Mouse (Mus musculus) adrenal gland, adult (tissue): ENCODE results near the gene Fez2.
A peak's percentile ranks its signal among the peaks of the same experiment; 100 is the strongest.

Source experiments
- DNase-seq, 2 experiments: peaks; one replicate each; pipeline ENCODE4 v3.0.0; 2022 to 2023; ENCODE audit warnings: low spot score in 1 of 2; ENCODE audit not compliant: inconsistent age in 2 of 2

Gene Fez2

DNA sequence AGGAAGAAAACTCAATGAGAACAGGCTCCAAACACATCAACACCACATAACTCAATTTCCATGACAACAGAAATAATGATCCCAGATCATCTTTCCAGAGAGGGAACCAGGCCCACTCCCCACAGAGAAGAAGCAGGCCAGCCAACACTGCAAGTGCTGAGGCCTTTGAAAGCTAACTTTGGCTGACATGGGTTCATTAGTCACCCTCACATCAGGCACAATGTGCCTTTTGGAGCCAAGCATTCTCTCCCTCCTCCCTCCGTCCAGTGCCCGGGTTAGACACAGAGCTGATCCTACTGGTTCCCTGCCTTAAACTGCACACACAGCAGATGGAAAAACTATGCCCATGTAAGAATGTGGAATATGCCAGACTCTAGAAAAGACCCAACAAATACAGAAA, 8.1 kb downstream of the Fez2 start:
- DNase-seq, result peak in 1 of 2 experiments; percentile 24

DNA sequence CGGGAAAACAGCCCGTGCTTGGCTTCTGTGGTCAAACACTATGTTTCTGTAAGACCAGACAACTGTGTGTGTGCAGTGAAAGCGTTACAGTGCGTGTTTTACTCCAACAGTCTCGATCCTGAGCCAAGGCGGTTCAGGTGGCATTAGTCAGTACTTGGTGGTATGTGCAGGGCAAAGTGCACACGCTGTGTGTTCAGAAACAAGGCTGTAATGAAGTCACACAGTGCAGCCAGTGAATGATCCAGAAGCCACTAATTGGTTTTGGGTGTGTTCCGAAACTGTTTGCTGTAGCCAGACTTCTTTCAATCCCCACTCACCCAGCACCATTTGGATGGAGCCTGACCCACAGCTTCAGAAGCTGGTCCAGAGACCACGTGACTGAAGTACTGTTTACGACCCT, 9.6 kb downstream of the Fez2 start:
- DNase-seq, result no peak

DNA sequence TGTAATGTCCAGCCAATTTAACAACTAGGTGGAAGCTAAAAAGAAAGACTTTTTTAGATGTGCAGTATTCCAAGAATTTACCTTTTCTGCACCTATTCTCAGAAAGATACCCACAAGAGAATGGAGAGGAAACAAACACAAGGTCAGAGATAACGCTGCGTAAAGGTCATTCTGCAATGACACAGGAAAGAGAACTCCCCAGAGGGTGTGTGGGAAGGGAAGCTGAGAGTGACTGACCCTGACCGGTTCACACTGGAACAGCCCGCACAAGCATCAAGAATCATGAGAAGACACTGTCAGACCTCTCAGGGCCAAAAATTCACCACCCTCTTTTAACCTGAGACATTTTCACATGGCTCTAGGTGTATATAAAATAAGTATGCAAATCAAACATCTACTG, 10.4 kb downstream of the Fez2 start:
- peak; percentile 49 to 86 for DNase-seq

DNA sequence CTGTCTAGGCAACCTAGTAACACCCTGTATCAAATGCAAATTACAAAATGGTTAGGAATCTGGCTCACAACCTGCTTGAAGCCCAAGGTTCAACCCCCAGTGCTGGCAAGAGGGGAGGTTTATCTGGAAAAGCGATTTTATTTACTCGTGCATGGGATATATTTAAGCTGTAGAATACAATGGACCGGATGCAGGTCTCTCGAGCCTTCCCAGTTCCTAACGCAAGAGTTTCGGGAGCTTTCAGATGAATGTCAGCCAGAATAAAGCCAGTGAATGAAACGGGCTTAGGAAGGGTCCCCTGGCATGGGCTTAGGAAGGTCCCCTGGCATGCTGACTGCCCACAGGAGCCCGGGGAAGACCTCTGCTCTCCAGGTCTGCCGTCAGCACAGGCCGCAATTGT, 11.1 kb downstream of the Fez2 start:
- DNase-seq, result no peak

DNA sequence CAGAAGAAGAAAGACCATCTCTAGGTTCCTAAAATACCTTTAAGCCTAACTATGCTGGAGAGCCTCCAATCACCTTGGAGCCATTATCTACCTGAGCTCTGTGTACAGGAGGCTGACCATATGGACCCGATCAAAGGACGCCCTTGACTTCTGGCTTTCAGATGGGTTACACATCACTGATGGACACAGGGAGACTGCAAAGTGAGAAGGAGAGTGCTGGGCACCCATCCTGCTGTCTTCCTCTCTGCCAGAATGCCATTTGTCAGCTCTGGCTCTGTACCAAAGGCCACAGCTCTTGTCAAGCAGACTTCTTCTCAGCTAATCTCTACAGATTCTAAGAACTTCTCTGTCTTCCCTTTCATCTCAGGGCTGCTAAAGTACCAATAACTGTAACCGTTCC, 12.6 kb downstream of the Fez2 start:
- DNase-seq, result peak in 1 of 2 experiments; percentile 79

DNA sequence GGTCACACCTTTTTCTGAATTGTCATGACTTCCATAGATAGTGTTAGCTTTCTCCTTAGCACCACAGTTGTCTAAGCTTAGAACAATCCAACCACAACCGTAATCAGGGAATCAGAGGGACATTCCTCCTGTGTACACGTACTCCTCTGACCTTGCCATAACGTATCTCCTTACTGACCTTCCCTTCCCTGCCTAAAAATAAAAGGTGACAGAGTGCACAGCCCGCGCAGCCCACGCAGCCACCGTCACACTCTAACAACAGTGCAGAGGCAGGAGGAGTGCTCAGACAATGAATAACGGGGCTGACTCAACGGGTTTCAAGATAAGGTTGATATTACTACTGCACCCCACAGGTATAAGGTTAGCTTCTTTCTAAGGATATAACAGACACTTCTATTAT, 14.1 kb downstream of the Fez2 start:
- no peak for DNase-seq

DNA sequence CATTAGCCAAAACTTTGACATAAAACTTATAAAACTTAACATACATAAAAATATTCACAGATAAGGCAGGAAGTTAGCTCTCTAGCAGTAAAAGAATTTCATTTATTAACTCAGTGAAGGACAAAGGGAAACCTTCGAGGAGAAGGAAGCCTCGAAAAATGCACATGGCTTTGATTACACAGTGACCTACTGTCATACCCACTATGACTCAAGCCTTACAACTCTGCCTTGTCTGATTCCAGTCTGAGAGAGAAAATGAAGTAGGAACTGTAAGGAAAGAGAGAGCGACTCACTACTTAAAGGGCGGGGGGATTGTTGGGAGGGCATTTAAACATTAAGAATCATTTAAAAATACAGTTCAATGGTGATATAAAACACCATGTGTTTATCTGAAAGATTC, 14.7 kb downstream of the Fez2 start:
- no peak for DNase-seq

DNA sequence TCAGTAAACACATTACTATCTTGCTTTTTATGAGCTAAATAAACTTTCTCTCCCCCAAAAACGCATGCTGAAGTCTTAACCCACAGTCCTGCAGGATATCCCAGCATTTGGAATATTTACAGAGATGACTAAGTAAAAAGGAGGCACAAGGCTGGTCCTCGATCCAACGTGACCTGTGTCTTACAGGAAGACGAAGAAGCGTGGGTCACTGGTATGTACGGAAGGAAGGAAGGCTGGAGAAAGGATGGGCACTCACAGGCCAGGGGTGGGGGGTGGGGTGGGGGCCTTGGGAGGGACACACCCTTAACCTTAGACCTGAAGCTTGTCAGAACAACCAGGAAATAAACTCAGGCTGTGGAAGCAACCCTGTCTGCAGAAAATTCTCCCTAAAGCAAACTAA, 15.8 kb downstream of the Fez2 start:
- DNase-seq, result no peak

DNA sequence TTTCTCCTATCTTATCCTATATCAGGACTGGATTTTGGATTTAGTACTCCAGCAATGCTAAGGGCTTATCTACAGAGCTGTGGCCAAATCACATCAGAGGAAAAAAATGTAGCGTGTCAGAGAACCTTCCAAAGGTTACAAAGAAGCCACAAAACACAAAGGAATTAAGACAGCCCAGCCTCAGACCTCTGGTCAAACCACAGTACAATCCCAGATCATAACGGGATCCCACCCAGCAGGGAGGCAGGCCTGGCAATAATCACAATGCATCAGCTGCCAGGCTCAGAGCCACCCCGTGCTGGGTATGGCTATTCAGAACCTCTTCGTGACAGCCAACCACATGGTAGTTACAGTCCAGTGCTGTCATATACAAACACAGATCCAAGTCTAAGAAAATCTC, 16.2 kb downstream of the Fez2 start:
- no peak for DNase-seq

DNA sequence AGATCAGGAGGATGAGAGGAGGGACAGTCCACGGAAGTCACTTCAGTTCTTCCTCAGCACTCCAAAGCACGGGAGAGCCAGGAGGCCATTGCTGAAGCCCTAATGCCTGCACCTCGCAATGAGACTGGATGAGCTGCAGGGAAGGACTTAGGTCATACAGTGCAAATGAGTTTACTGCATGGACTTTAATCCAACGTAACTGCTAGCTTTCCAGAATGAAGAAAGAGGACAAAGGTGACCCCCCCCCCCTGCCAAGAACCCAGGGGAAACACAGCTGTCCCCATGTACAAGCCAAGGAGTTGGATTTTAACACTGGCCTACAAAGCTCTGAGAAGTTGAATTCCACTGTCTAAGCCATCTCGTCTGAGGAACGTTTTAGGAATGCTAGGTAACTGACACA, 16.6 kb downstream of the Fez2 start:
- no peak for DNase-seq

DNA sequence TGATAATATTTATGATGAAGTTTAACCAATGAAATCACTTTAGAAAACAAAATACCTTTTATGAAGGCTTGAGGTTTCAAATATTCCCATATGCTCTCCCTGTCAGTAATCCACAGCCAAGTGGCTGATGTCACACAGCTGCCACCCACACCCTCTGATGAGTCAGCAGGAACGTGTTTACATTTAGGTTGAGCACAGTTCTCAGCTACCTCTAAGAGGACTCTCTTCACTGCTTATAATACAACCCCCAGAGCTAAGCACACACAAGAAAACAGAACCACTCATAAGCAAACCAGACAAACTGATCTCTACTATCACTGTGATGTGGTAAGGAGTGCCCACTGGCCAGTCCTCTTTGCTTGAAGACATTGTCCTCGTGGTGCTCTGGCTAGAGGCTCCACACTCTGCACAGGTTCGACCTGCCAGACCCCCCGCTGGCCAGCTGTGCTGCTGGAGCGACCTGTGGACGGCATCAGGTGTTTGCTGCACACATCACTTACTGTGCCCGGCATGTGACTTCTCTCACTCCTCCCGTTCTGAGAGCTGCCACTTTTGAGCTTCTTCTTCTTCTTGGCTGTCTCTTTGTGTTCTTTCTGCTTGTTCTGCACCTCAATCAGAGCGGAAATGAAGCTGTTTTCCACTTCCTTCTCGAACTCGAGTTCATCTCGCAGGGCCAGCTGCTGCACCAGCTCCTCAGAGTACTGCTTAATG, 17.7 kb downstream of the Fez2 start:
- DNase-seq, result no peak

DNA sequence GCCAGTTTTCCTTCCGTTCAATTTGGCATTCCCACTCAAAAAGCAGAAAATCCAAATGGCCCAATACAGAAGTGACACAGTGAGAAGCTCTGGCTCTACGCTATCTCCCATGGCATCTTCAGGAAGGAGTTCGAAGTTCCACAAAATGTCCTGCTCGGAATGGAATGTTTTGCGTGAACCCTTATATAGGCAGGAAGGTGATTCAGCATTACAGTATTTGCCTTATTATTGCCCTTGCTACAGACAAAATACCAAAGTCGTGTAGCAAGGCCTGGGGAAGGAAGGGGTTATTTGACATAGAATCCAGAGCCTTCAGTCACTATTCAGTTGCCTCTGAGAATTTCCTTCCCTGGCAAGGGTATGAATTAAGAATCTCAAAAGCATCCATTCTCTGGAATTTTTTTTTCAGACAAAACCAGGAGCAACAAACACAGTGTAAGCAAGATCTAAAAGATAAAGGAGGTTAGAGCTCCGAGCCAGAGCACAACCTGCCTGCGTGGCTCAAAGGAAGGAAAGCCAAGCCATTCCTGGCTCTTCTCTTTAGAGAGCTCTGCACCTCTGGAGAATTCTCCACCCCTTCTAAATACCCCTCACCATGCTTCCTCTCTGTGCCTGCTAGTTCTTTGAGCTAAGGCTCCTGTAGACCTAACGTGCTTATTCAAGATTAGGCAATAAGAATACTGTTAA, 25.4 kb downstream of the Fez2 start:
- DNase-seq, result no peak

DNA sequence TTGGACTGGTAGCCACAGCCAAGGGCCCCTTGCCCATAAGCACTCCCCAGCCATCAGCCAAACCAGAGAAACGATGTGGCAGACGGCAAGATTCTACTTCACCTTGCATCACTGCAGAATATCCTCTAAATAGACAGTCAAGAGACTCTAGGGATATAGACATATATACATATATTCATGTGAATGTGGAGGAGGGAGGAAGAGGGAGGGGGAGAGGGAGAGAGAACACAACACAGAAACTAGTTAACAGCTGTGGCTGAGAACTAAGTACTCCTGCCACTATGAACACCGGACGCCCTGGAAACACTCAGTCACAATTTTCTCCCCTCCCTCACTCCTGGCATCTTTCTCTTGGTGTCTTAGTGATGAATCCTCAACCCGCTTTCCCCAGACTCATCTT, 28.4 kb downstream of the Fez2 start:
- no peak for DNase-seq

DNA sequence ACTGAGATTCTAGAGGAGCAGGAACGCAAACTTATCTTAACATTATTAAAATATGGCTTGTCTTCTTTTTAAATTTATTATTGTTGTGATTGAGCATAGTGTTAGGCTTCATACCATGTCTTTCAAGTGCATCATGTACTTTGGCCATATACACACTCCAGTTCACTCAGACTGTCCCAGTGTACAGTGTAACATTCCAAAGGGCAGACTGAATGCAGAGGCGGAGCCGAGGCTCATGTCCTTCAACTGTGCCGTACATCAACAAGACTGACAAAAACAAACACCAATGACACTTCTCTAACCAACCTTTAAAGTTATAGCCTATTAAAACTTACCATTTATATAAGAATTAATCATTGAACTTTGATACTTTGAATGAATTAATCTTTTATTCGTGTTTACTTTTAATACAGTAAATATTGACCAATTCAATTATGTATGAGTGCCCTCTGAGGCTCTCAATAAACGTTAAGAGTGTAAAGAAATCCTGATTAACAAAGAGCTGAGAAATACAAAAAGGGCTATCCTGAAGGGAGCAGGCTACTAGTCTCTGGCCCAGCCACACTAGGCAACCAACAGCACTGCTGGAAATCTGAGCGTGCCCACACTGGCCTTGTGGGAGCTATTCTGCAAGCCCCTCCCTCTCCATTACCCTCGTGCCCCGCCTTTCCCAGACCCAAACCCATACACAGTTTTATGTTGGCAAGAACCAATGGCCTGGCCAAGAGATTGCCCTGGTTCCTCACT, 29.7 kb downstream of the Fez2 start:
- DNase-seq, result no peak

DNA sequence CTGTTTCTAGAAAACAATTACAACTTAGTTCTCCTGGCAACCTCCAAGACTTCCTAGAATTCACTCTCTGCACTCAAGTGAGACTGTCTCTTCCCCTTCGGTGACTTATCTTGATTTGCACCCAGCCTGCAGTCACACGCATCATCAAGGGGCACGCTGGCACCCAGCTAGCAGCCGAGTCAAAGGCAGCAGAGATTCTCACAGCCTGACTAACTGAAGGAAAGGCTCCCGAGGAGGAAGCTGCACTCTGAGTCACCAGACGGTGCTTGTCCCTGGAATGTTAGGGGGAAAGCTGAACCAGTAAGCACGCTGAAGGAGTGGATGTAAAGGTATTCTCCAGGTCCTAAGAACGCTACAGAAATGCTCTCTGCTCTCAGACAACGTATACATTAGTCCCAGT, 30.3 kb downstream of the Fez2 start:
- DNase-seq, result peak; percentile 50 to 73

DNA sequence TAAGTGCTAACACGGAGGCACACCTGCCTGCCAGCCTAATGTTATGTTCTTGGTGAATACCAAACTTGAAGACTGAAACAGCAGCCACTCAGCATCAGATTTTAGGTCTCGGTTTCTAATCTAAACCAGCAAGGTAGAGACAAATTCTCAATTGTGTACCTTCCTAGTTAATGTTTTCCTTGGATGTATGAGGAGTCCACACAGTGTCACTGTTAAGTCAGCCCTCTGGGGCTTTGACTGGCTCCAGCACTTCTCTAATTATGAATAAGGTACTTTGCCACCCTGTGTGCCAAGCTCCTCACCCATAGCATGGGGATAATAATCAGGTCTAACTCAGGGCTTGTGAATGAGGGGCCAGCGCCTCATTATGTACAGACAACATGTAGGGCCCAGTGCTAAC, 35.6 kb downstream of the Fez2 start:
- no peak for DNase-seq

DNA sequence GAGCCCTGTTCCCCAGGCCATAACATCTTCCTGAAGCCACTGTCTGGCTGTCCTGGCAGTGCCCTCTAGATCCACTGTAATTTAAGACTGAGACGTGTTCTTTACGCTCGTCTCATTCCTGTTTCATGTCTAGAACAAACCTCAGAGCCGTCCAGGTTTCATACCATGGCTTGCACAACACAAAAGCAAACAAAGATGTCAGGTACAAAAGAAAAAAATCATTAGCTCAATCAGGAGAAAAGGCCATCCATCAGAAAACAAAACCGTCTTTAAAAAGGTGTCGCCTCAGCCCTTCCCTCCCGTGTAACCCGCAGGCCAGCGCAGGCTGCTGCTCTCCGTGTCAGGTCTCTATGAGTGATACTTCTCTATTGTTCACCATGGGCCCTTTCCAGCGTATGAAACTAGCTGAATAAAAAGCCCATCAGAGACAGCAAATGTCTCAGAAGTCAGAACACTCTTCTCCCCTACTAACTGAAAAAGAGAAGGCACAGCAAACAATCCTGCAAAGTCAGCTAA, 38.2 kb downstream of the Fez2 start:
- no peak for DNase-seq

DNA sequence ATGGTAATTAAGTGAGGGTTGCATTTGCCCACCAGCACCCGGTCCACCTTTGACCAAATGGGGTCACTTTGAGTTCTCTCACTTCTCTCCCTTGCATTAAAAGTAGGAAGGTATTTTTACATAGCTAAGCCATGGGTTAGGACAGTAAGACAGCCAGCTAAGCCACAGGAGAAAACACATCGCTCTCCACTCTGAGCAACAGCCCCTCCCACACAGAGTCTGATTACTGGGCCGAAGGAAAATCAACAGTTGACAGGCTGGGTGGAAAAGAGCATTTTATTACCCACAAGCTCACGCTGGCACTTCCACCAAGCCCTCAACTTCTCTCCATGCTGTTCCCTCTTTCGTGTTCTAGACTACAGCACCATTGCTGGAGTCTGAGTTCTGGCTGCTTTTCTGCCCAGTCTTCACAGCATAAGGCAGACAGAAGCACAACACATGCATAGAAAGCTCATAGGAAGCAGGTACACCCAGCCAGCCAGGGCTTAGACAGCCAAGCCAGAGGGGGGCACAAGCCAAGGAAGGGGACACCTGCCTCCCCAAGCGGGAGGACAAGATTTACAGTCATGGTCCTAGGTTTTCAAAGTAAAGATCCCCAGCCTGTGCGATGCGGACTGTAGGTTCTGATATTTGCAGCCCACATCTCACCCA, 38.7 kb downstream of the Fez2 start:
- DNase-seq, result no peak

DNA sequence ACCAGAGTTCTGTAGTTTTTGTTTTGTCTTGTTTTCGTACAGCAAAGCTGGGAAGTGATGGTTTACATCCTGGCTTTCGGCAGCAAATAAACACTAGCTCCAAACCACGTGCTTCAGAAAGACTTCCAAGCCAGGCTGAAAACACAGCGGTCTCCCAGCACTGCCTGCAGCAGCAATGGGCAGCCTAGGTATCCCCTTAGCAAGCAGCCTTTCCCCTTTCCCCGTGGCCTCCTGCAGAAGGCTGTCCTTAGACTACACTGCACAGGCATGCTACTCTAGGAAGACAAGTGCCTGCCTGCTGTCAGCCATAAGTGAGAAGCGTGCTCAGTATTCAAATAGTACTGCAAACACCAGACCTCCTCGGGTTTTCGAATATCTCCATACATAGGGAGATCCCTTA, 41.4 kb downstream of the Fez2 start:
- DNase-seq, result no peak

DNA sequence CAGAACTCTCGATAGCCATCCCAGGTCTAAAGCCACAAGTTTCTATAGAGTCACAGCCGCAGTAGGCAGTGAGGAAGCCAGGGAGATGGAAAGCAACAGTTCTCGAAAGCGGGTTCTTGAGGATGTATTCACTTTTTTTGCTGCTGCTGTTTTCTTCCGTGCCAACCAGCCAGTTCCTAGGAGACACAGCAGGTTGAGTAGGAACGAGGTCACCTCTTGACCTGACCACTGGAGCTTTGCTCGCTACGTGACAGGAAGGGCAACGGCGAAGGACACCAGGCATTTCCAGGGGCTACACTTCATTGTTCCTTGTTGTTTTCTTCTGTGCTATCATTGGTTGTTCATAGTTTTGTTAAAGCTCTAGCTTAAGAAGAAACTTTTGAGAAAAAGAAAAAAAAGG, 43.2 kb downstream of the Fez2 start:
- no peak for DNase-seq

DNA sequence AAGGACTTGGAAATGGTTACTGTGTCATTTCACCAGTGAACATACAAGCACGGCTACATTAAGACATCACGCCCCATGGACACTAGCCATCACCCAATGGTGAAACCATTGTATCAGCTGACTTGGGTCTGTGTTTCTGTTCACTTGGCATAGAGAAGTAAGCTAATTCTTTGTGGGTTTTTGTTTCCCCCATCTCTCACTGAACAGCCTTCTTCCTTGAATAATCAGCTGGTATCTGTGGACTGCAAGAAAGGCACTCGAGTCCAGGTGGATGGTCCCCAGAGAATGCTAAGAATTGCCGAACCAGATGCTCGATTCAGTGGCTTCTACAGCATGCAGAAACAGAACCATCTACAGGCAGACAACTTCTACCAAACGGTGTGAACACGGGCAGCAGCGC, 44.1 kb downstream of the Fez2 start:
- DNase-seq, result no peak

DNA sequence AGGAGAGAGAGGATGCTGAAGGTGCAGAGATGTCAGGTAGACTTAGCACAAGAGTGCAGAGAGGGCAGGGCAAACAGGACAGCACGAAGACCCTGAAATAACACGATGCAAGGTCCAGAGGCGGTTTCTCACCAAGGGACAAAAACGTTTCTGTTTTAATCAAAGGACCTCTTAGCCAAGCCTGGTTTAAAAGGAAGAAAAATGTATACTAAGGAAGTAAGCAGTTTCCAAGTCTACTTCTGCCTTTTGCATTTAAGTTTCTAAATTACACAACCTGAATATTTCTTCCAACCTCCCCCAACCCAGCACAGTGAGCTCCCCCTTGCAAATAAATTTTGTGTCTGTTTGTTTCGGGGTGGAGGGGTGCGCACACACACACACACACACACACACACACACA, 44.8 kb downstream of the Fez2 start:
- DNase-seq, result no peak
